Mouse (Mus musculus): ENCODE measurements around the gene Coro2a.

GRCm38 (mm10) chr4:46601844-46602423 is at the start of gene Coro2a:
- TF ChIP-seq ZNF384 (IDR thresholded peaks at IDR 0.05; ENCODE audit: low read depth, low read length) (no peak), MAFK (IDR thresholded peaks at IDR 0.05; ENCODE audit: insufficient read depth, low read depth, low read length) (no peak), CHD2 (IDR thresholded peaks at IDR 0.05; ENCODE audit: low read depth, low read length) (no peak)

All from ES-E14 (cell line).